Mouse (Mus musculus): Measurements from ENCODE around the gene Tcaf2. TPM values are rescaled to one million over a fixed set of nuclear protein-coding genes. Genes with fewer than 3 reads are reported as not detected.

The Tcaf2 gene
- polyA plus RNA-seq, 1 experiment from 2014 or later: 11.9 TPM

- Histone ChIP-seq H3K27ac (no peak overlapping the region), H3K36me3 (no peaks in the 10 kb centered on the region), H3K27me3 (replicated peaks) (no peaks in the 10 kb centered on the region), H3K4me1 (no peaks in the 10 kb centered on the region), H3K9ac (no peak overlapping the region), H3K9me3 (no peaks in the 10 kb centered on the region), H3K4me2 (no peak overlapping the region), H3K4me3 (replicated peaks) (no peak overlapping the region)
- no peak for ATAC-seq (ENCODE audit: insufficient read depth, low FRiP score, low read depth)
- WGBS: 89% methylated on average over 2 of the region's 2 CpGs
These were observed 28.1 kb downstream of the Tcaf2 start for GRCm38 (mm10) chr6:42616904-42617303.

GRCm38 (mm10) chr6:42612218-42612617 lies 32.8 kb downstream of the Tcaf2 start:
- H3K27me3 ChIP-seq (replicated peaks): no peaks in the 10 kb centered on the region
- no peak overlapping the region for H3K27ac ChIP-seq
- H3K4me2 ChIP-seq: no peak overlapping the region
- H3K4me3 ChIP-seq (replicated peaks): no peak overlapping the region
- H3K9me3 ChIP-seq: no peaks in the 10 kb centered on the region
- no peaks in the 10 kb centered on the region for H3K4me1 ChIP-seq
- ATAC-seq (ENCODE audit: insufficient read depth, low FRiP score, low read depth): no peak
- no peak overlapping the region for H3K9ac ChIP-seq
- H3K36me3 ChIP-seq: no peaks in the 10 kb centered on the region

- H3K9me3 ChIP-seq: no peaks in the 10 kb centered on the region
- no peaks in the 10 kb centered on the region for H3K4me1 ChIP-seq
- no peak overlapping the region for H3K4me2 ChIP-seq
- no peaks in the 10 kb centered on the region for H3K36me3 ChIP-seq
- no peak overlapping the region for H3K27ac ChIP-seq
- WGBS: 40% methylated on average over 4 of the region's 4 CpGs
- no peak for ATAC-seq (ENCODE audit: insufficient read depth, low FRiP score, low read depth)
- no peak overlapping the region for H3K4me3 ChIP-seq (replicated peaks)
- no peaks in the 10 kb centered on the region for H3K27me3 ChIP-seq (replicated peaks)
- H3K9ac ChIP-seq: no peak overlapping the region
These were observed 34.0 kb downstream of the Tcaf2 start for GRCm38 (mm10) chr6:42610954-42611522.

- H3K9me3 ChIP-seq: no peaks in the 10 kb centered on the region
- ATAC-seq (ENCODE audit: insufficient read depth, low FRiP score, low read depth): no peak
- WGBS: 53% methylated on average over 4 of the region's 4 CpGs
- no peaks in the 10 kb centered on the region for H3K27me3 ChIP-seq (replicated peaks)
- no peak within 1 kb of the TSS for H3K4me3 ChIP-seq (replicated peaks)
- H3K27ac ChIP-seq: no peak within 1 kb of the TSS
- no peaks in the 10 kb centered on the region for H3K36me3 ChIP-seq
- H3K4me1 ChIP-seq: no peaks in the 10 kb centered on the region
- H3K4me2 ChIP-seq: no peak within 1 kb of the TSS
- H3K9ac ChIP-seq: no peak within 1 kb of the TSS
These were observed 47.5 kb downstream of the Tcaf2 start, which contains the start of gene Tcaf3 for GRCm38 (mm10) chr6:42597592-42597991. Tcaf3 (minus strand) TSS chr6:42597692.

- 77% methylated on average over 17 of the region's 17 CpGs for WGBS
- no peaks in the 10 kb centered on the region for H3K36me3 ChIP-seq
- no peaks in the 10 kb centered on the region for H3K9me3 ChIP-seq
- no peak for ATAC-seq (ENCODE audit: insufficient read depth, low FRiP score, low read depth)
- H3K4me3 ChIP-seq (replicated peaks): no peak overlapping the region
- no peak overlapping the region for H3K9ac ChIP-seq
- H3K4me1 ChIP-seq: no peaks in the 10 kb centered on the region
- no peaks in the 10 kb centered on the region for H3K27me3 ChIP-seq (replicated peaks)
- H3K4me2 ChIP-seq: no peak overlapping the region
- no peak overlapping the region for H3K27ac ChIP-seq
These were observed 51.7 kb downstream of the Tcaf2 start for GRCm38 (mm10) chr6:42593138-42593882.

- no peak overlapping the region for H3K4me2 ChIP-seq
- WGBS: 79% methylated on average over 5 of the region's 5 CpGs
- no peak overlapping the region for H3K4me3 ChIP-seq (replicated peaks)
- no peaks in the 10 kb centered on the region for H3K36me3 ChIP-seq
- no peaks in the 10 kb centered on the region for H3K9me3 ChIP-seq
- H3K27me3 ChIP-seq (replicated peaks): no peaks in the 10 kb centered on the region
- H3K27ac ChIP-seq: no peak overlapping the region
- no peak for ATAC-seq (ENCODE audit: insufficient read depth, low FRiP score, low read depth)
- H3K4me1 ChIP-seq: peaks cover 3% of the 10 kb centered on the region; the same call in 1 of the 2 replicates
- H3K9ac ChIP-seq: no peak overlapping the region
These were observed 58.5 kb downstream of the Tcaf2 start for GRCm38 (mm10) chr6:42586569-42586968.

GRCm38 (mm10) chr6:42583488-42583872 lies 61.6 kb downstream of the Tcaf2 start:
- H3K27ac ChIP-seq: no peak overlapping the region

GRCm38 (mm10) chr6:42582741-42583487 lies 62.1 kb downstream of the Tcaf2 start:
- no peaks in the 10 kb centered on the region for H3K36me3 ChIP-seq
- 48% methylated on average over 9 of the region's 9 CpGs for WGBS
- H3K9ac ChIP-seq: no peak overlapping the region
- H3K4me2 ChIP-seq: peak overlapping the region; percentile 43; the same call in 1 of the 2 replicates
- H3K4me1 ChIP-seq: peaks cover 3% of the 10 kb centered on the region; the same call in 1 of the 2 replicates
- H3K4me3 ChIP-seq (replicated peaks): no peak overlapping the region
- no peaks in the 10 kb centered on the region for H3K9me3 ChIP-seq
- no peak for ATAC-seq (ENCODE audit: insufficient read depth, low FRiP score, low read depth)
- H3K27ac ChIP-seq: no peak overlapping the region
- H3K27me3 ChIP-seq (replicated peaks): no peaks in the 10 kb centered on the region

More at GRCm38 (mm10) chr6:42583488-42583872, 61.6 kb downstream of the Tcaf2 start:
- Histone ChIP-seq H3K9ac (no peak overlapping the region), H3K4me1 (peaks cover 3% of the 10 kb centered on the region; the same call in 1 of the 2 replicates), H3K36me3 (no peaks in the 10 kb centered on the region), H3K9me3 (no peaks in the 10 kb centered on the region), H3K4me2 (peak overlapping the region; percentile 43; the same call in 1 of the 2 replicates), H3K27me3 (replicated peaks) (no peaks in the 10 kb centered on the region), H3K4me3 (replicated peaks) (no peak overlapping the region)
- 1% methylated on average over 7 of the region's 7 CpGs for WGBS
- no peak for ATAC-seq (ENCODE audit: insufficient read depth, low FRiP score, low read depth)

- ATAC-seq (ENCODE audit: insufficient read depth, low FRiP score, low read depth): no peak
- Histone ChIP-seq H3K27ac (no peak overlapping the region), H3K4me2 (no peak overlapping the region), H3K4me3 (replicated peaks) (no peak overlapping the region), H3K27me3 (replicated peaks) (no peaks in the 10 kb centered on the region), H3K36me3 (no peaks in the 10 kb centered on the region), H3K9ac (no peak overlapping the region), H3K4me1 (peaks cover 3% of the 10 kb centered on the region; the same call in 1 of the 2 replicates), H3K9me3 (no peaks in the 10 kb centered on the region)
- 71% methylated on average over 4 of the region's 4 CpGs for WGBS
These were observed 66.4 kb downstream of the Tcaf2 start for GRCm38 (mm10) chr6:42578678-42579077.

- ATAC-seq (ENCODE audit: insufficient read depth, low FRiP score, low read depth): no peak
- H3K4me2 ChIP-seq: no peak overlapping the region
- H3K4me1 ChIP-seq: no peaks in the 10 kb centered on the region
- WGBS: 85% methylated on average over 2 of the region's 2 CpGs
- H3K9ac ChIP-seq: no peak overlapping the region
- H3K4me3 ChIP-seq (replicated peaks): no peak overlapping the region
- H3K36me3 ChIP-seq: no peaks in the 10 kb centered on the region
- no peaks in the 10 kb centered on the region for H3K27me3 ChIP-seq (replicated peaks)
- no peaks in the 10 kb centered on the region for H3K9me3 ChIP-seq
- no peak overlapping the region for H3K27ac ChIP-seq
These were observed 67.6 kb downstream of the Tcaf2 start for GRCm38 (mm10) chr6:42577433-42577832.

All from stomach, embryonic 15.5 days (tissue).